Mouse (Mus musculus) lung, postnatal 4 days (tissue): Measurements from ENCODE around the gene Gmpr.

Experiments used
- DNase-seq, 2 experiments: peaks; one replicate each; pipeline ENCODE4 v3.0.0; 2021

The Gmpr gene

GRCm38 (mm10) chr13:45508495-45508894 lies 1.3 kb downstream of the Gmpr start:
- peak; percentile 51 to 52 for DNase-seq

- DNase-seq = no peak
These were observed 2.1 kb downstream of the Gmpr start for GRCm38 (mm10) chr13:45509366-45509765.

DNA sequence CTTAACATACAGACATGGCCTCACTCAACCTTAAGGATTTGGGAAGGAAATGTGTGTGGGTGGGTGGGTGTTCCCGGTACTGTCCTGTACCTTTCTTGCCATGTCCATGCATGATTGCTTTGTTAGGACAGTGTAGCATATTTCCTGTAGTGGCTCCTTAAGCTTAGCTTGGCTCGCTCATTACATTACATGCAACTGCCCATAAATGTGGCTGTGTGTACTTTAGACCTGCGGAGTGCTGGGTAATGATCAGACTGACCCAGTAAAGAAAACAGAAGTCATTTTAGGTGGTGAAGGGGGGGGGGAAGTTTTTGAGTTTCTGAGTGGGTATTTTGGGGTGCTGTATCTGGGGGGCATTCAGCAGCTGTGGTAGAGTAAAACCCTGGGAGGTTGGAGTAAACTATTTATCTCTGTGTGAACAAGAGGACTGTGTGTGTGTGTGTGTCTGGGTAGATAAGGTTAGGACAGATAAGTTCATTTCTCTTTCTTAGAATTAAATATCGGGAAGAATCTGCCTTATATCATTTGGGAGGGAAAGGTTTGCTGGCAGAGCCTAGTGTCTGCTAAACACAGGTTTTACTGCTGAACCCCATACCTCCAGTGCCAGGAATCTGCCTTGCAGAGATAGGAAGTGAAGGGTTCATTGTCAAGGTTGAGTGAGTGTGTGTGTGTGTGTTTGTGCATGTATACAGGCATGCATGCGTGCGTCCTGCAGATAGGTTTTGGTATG lies 4.6 kb downstream of the Gmpr start:
- DNase-seq = no peak

GRCm38 (mm10) chr13:45512531-45512930 lies 5.3 kb downstream of the Gmpr start:
- peak in 1 of 2 experiments; percentile 38 for DNase-seq

GRCm38 (mm10) chr13:45513009-45513984 lies 6.1 kb downstream of the Gmpr start:
- DNase-seq = no peak

GRCm38 (mm10) chr13:45514115-45514514 lies 6.9 kb downstream of the Gmpr start:
- no peak for DNase-seq

GRCm38 (mm10) chr13:45514832-45515422 lies 7.7 kb downstream of the Gmpr start:
- DNase-seq = no peak

- peak; percentile 38 to 53 for DNase-seq
These were observed 9.5 kb downstream of the Gmpr start for GRCm38 (mm10) chr13:45516501-45517393.

- DNase-seq = no peak
These were observed 17.1 kb downstream of the Gmpr start for GRCm38 (mm10) chr13:45524305-45524704.

DNA sequence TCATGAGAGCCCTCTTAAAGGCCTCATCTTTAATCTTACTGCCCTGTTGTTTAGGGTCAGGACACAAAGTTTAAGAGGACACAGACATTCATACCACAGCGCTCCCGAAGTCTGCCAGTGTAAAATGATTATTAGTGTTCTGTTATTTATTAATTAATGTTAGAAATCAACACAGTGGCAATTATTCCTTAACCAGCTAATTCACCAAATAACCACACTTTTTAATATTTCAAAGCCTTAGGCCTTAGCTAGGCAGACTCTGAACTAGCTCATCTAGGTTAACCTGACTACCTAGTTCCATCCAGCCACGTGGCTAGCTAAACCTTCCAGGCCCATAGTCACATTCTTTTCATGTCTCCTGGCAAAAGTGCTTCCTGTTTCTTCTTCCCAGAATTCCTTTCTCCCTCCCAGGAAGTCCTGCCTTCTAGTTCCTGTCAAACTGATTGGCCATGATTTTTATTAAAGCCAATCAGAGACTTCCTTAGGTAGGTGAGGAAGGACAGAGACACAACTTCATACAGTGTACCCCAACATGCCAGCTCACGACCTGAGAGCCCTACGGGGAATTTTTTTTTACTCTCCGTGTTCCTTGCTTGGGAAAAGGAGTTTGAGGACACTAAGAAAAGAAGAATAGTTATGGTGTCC lies 17.7 kb downstream of the Gmpr start:
- no peak for DNase-seq

DNA sequence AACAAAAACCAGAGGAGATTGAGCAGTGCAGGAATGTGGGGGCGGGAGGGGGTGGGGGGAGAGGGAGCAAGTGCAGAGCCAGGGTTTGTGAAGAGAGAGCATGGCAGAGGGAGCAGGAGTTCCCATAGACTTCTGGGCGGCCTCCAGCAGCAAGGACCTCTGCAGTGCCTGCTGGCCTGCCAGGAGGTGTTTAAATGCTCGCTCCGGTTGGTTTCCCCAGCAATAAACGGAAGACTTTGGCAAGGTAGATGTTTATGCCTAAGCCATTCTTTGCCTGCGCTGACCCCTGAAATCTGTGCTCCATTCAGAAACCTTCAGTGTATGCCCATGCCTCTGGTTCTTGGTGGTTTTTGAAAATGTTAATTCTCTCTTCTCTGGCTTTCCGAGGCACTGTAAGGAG lies 19.0 kb downstream of the Gmpr start:
- no peak for DNase-seq

GRCm38 (mm10) chr13:45527232-45527964 lies 20.2 kb downstream of the Gmpr start:
- no peak for DNase-seq

- no peak for DNase-seq
These were observed 21.5 kb downstream of the Gmpr start for GRCm38 (mm10) chr13:45528787-45529186.

DNA sequence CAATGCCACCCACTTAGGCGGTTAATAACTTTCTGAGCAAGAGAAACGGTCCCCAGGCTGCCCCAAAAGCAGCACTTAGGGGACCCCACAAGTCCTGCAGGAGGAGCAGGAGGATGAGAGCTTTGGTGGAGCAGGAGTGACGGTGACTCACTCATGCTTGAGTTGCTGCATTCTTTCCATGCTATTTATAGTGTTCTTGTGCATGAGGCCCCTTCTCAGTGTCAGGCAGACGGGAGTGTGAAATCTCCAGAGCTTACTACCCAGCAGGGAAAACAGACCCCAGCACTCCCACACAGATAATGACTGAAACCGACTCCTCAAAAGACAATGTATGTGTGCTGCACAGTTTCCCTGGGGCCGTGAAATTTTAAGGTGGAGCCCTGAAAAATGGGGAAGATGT lies 23.5 kb downstream of the Gmpr start:
- DNase-seq = peak; percentile 35 to 51

DNA sequence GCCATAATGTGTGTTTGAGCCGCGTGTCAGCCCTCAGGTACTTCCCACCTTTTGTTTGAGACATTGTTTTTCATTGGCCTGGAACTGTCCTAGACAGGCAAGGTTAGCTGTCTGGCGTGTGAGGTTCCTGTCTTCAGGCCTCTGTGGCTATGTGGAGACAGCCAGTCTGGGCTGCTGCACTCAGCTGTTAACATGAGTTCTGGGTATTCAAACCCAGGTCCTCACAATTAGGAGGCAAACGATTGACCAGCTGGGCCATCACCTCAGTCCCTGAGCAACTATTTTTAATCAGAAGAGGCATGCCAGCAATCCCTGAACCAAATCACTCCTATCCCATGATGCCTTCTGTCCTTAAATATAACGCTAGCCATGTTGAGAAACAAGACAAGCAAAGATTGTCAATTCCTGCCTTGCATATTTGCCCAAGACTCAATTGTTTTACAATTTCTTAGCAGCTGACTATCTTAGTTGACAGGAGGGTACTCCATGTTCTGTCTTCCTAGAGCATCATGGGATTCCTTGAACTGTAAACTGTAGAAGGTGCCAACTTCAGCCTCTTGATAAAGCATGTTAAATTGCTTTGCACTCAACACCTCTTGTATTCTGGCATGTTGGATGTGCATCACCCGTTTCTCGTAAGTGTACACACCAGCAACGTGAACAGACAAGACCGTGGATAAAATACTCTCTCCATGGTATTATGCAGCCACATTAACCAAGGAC lies 28.6 kb downstream of the Gmpr start:
- no peak for DNase-seq

- peak; percentile 57 to 69 for DNase-seq
These were observed 29.9 kb downstream of the Gmpr start for GRCm38 (mm10) chr13:45537110-45537509.

DNA sequence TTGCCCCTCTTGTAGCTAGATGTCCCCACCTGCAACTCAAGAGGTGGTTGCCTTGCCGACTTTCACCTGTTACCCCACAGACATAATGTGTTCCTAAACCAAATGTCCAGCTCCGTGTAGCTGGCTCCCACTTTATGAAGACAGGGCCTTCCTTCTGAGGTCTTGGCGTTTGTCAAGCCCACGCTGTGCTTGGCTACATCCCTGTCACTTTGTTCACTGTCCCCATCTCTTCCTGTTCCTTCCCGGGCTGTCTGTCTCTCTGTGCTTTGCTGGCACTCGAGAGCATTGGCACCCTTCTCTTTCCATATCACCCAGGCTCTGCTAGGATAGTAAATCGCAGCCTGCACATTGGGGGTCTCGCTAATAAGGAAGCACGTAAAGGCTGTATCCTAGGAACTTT lies 30.8 kb downstream of the Gmpr start:
- no peak for DNase-seq

DNA sequence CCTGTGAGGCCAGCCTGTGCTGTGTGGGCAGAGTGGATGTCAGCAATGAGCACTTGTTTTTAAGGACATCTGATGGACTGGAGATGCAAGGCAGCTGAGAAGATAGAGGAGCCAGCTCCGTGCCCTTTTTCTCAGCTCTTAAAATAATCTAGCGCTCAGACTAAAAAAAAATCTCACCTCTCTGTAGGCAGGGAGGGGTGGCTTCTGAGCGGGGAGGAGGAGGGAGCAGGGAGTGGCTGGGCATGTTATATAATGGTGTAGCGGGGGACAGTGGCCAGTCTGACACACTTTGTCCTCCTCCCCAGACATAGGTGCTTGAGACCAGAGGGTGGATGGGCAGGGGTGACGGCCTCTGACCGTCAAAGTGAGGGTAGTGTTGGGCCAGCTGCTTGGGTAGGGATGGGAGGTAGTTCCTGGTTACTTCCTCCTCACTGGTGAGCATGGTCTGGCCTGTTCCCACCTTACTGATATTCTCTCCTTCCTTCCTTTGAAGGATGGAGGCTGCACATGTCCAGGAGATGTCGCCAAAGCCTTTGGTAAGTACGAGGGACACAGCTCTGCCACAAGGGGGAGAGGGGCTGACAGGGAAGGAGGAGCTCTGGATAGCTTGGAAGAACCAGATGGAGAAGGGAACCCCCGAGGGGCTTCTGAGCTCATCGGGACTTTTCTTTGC lies 31.4 kb downstream of the Gmpr start:
- peak; percentile 67 to 72 for DNase-seq

DNA sequence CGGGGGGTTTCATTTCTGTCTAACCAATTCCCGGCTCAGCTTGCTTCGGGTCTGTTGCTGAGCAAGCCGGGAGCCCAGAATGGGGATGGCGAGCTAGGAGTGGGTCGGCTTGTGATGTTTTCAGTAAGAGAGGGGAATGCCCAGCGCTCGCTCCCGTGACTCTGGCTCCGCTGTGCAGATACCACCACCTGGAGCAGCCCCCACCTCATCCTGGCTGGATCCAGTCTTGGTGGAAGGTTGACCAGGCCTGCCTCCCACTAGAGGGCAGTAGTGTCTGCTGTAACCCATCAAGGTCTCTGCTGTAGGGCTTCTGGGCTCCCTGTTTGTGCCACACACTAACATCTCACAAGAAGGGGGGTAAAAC lies 31.9 kb downstream of the Gmpr start:
- DNase-seq = peak; percentile 74 to 78

DNA sequence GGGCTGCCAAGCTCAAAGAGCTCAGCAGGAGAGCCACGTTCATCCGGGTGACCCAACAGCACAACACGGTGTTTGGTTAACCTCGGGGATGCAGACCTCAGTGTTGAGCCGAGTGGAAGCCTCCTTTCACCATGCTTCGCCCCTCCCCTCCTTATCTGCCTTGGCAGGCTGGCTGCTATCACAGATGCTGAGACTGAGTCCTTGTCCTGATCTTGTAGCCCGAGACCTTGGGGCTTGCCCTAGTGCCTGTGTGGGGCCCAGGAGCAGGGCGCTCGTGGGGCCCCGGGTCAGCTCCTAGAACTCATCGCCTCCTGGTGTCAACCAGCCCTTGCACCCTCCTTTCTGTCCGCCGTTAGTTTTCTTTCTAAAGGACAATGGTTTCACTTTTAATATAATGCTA lies 38.7 kb downstream of the Gmpr start:
- no peak for DNase-seq
